Mouse (Mus musculus) heart, postnatal 0 days (tissue): Measurements from ENCODE around the gene Bcor. TPM values are rescaled to one million over a fixed set of nuclear protein-coding genes. Genes with fewer than 3 reads are reported as not detected.

ENCODE experiments used
- ATAC-seq: fragments of 200-750 bp; cut with Nextera tagmentation; 2 replicates; pipeline ENCODE4 v1.8.0; 2017; ENCODE audit warnings: low read depth, moderate number of reproducible peaks, moderate library complexity; ENCODE audit not compliant: insufficient read depth
- DNase-seq: peaks from one replicate; pipeline ENCODE4 v3.0.0-alpha.2; 2016; ENCODE audit warnings: low spot score
- H3K27ac ChIP-seq: fragments of 300-500 bp; sonication (generic); 2 replicates; pipeline ENCODE4 v1.5.1; 2014; ENCODE audit warnings: low read depth, mild to moderate bottlenecking
- H3K27me3 ChIP-seq: fragments of 300-500 bp; sonication (generic); 2 replicates; pipeline ENCODE4 v1.6.1; 2014; ENCODE audit warnings: low read length, mixed read lengths; ENCODE audit not compliant: control insufficient read depth, insufficient read depth
- H3K36me3 ChIP-seq: fragments of 300-500 bp; sonication (generic); replicated peaks from 2 replicates; pipeline ENCODE4 v1.6.1; 2014; ENCODE audit warnings: low read length, mixed read lengths; ENCODE audit not compliant: control insufficient read depth, insufficient read depth
- H3K4me1 ChIP-seq: fragments of 300-500 bp; sonication (generic); 2 replicates; pipeline ENCODE4 v1.6.1; 2014; ENCODE audit warnings: antibody characterized with exemption; ENCODE audit not compliant: control insufficient read depth, insufficient read depth
- H3K4me2 ChIP-seq: fragments of 300-500 bp; sonication (generic); 2 replicates; pipeline ENCODE4 v1.6.1; 2014; ENCODE audit warnings: low read depth, mild to moderate bottlenecking, low read length, moderate library complexity
- H3K4me3 ChIP-seq: fragments of 300-500 bp; sonication (generic); 2 replicates; pipeline ENCODE4 v1.5.1; 2014; ENCODE audit warnings: low read depth, low read length
- H3K9ac ChIP-seq: fragments of 300-500 bp; sonication (generic); replicated peaks from 2 replicates; pipeline ENCODE4 v1.6.1; 2014; ENCODE audit warnings: low read depth, low read length, mixed read lengths
- H3K9me3 ChIP-seq: fragments of 300-500 bp; sonication (generic); replicated peaks from 2 replicates; pipeline ENCODE4 v1.6.1; 2016; ENCODE audit warnings: low read length; ENCODE audit not compliant: control insufficient read depth
- CTCF ChIP-seq: IDR thresholded peaks from 2 replicates; pipeline ENCODE4 v1.5.1; 2016; ENCODE audit warnings: antibody characterized with exemption, control low read depth, low read depth
- EP300 ChIP-seq: IDR thresholded peaks from 2 replicates; pipeline ENCODE4 v1.6.1; 2016; ENCODE audit warnings: antibody characterized with exemption, low read depth
- WGBS: fragments of 180-500 bp; shearing (Covaris S2); extraction: QIAGEN DNeasy Blood & Tissue Kit; methylation state at CpG from one replicate; pipeline ENCODE4 v1.1.7; 2014; 5-methylcytosine and 5-hydroxymethylcytosine counted together
- polyA plus RNA-seq: library from polyadenylated mRNA; unstranded; fragments of >200 nt; fragmentation: Nextera tagmentation; extraction: Ambion mirVana; gene quantifications from 2 replicates; pipeline ENCODE4 v1.2.1, GENCODE M21; 2015
- total RNA-seq: library from RNA; depleted of rRNA; stranded (reverse); fragments of >200 nt; gene quantifications from 2 replicates; pipeline ENCODE4 v1.2.3, GENCODE M21; 2014; ENCODE audit warnings: low replicate concordance

The Bcor gene
- total and polyA plus RNA-seq, 2 experiments from 2014 or later = 8.9 to 25.7 TPM

GRCm38 (mm10) chrX:12137121-12137521 is 23.0 kb downstream of the Bcor start:
- Histone ChIP-seq H3K36me3 (no peaks in the 10 kb centered on the region), H3K9me3 (no peaks in the 10 kb centered on the region), H3K4me3 (peak overlapping the region; percentile 53), H3K27ac (peak overlapping the region; percentile 88), H3K9ac (peak overlapping the region; percentile 62), H3K4me1 (no peaks in the 10 kb centered on the region; the same call in 1 of the 2 replicates), H3K27me3 (peaks cover 20% of the 10 kb centered on the region; the same call in 1 of the 2 replicates), H3K4me2 (peak overlapping the region; percentile 82)
- ATAC-seq (no peak), DNase-seq (no peak)
- no peak for TF ChIP-seq CTCF
- TF ChIP-seq EP300 = no peak
- WGBS = 14% methylated on average over 25 of the region's 25 CpGs

- Histone ChIP-seq H3K27ac (peak overlapping the region; percentile 88), H3K4me1 (no peaks in the 10 kb centered on the region; the same call in 1 of the 2 replicates), H3K9ac (peak overlapping the region; percentile 62), H3K9me3 (no peaks in the 10 kb centered on the region), H3K4me3 (peak overlapping the region; percentile 53), H3K4me2 (peak overlapping the region; percentile 82), H3K27me3 (peaks cover 20% of the 10 kb centered on the region; the same call in 1 of the 2 replicates), H3K36me3 (no peaks in the 10 kb centered on the region)
- ATAC-seq (peak; percentile 47), DNase-seq (no peak)
- 3% methylated on average over 50 of the region's 50 CpGs for WGBS
- TF ChIP-seq CTCF = no peak
- TF ChIP-seq EP300 = no peak
Measured at GRCm38 (mm10) chrX:12136261-12137101, 23.7 kb downstream of the Bcor start.

- peak; percentile 50 for ATAC-seq
- H3K27me3 ChIP-seq = peaks cover 20% of the 10 kb centered on the region; the same call in 1 of the 2 replicates
- no peaks in the 10 kb centered on the region; the same call in 1 of the 2 replicates for H3K4me1 ChIP-seq
Measured at GRCm38 (mm10) chrX:12135121-12136111, 24.7 kb downstream of the Bcor start.

GRCm38 (mm10) chrX:12134541-12134940 is 25.6 kb downstream of the Bcor start:
- peak overlapping the region; percentile 88 for H3K27ac ChIP-seq
- WGBS = 6% methylated on average over 19 of the region's 19 CpGs

More at GRCm38 (mm10) chrX:12135121-12136111, 24.7 kb downstream of the Bcor start:
- H3K9ac ChIP-seq = peak overlapping the region; percentile 34; the same call in 1 of the 2 replicates
- peak overlapping the region; percentile 82 for H3K4me2 ChIP-seq
- TF ChIP-seq EP300 (no peak), CTCF (no peak)
- peak overlapping the region; percentile 53 for H3K4me3 ChIP-seq
- H3K9me3 ChIP-seq = no peaks in the 10 kb centered on the region
- WGBS = 2% methylated on average over 49 of the region's 75 CpGs
- DNase-seq = peak; percentile 5
- peak overlapping the region; percentile 88 for H3K27ac ChIP-seq
- H3K36me3 ChIP-seq = no peaks in the 10 kb centered on the region

More at GRCm38 (mm10) chrX:12134541-12134940, 25.6 kb downstream of the Bcor start:
- Histone ChIP-seq H3K9me3 (no peaks in the 10 kb centered on the region), H3K36me3 (no peaks in the 10 kb centered on the region), H3K27me3 (peaks cover 20% of the 10 kb centered on the region; the same call in 1 of the 2 replicates), H3K4me2 (peak overlapping the region; percentile 82), H3K4me1 (no peaks in the 10 kb centered on the region; the same call in 1 of the 2 replicates), H3K9ac (no peak overlapping the region), H3K4me3 (peak overlapping the region; percentile 53)
- peak; percentile 72 for DNase-seq
- ATAC-seq = peak; percentile 34; the same call in 1 of the 2 replicates
- TF ChIP-seq CTCF (peak; percentile 45), EP300 (no peak)
